16 mouse cellular contexts compared by ENCODE assay signal in genomic region chr14:66473251-66473550, GRCm38 (mm10).
DNase-seq lines count a peak whose midpoint lies in the region; ATAC-seq lines count a peak whose summit lies in the region.
"Had no signal": no experiment of that assay in that cellular context is flagged by ENCODE, and none has a peak within 500 bp of the region (broad histone marks: within the 10 kb centered on the region; RNA-seq: fewer than 3 reads in every experiment).

No protein-coding gene starts in this region.

- 39% methylated on average over 1 of the region's 1 CpGs for WGBS in neural tube, embryonic 11.5 days
- WGBS in neural tube, embryonic 15.5 days = 24% methylated on average over 1 of the region's 1 CpGs
- 43% methylated on average over 1 of the region's 1 CpGs for WGBS in hindbrain, embryonic 10.5 days
- 25% methylated on average over 1 of the region's 1 CpGs for WGBS in midbrain, embryonic 11.5 days
- WGBS in stomach, embryonic 16.5 days = 8% methylated on average over 1 of the region's 1 CpGs

- no peak overlapping the region for H3K9ac ChIP-seq in neural tube, embryonic 11.5 days (ENCODE audit: low read length)
- H3K9ac ChIP-seq in neural tube, embryonic 15.5 days (replicated peaks) = no peak overlapping the region
- no peak overlapping the region for H3K9ac ChIP-seq in midbrain, embryonic 11.5 days (ENCODE audit: low read length)
- H3K9ac ChIP-seq in stomach, embryonic 16.5 days (ENCODE audit: low read length) = no peak overlapping the region
- H3K9ac ChIP-seq: heart, embryonic 13.5 days; hindbrain, embryonic 15.5 days; liver, postnatal 0 days had no signal

- H3K4me3 ChIP-seq in neural tube, embryonic 11.5 days (ENCODE audit: low read depth, low read length) = no peak overlapping the region
- no peak overlapping the region for H3K4me3 ChIP-seq in neural tube, embryonic 15.5 days (replicated peaks)
- no peak overlapping the region for H3K4me3 ChIP-seq in hindbrain, embryonic 10.5 days
- no peak overlapping the region for H3K4me3 ChIP-seq in midbrain, embryonic 11.5 days (ENCODE audit: low read depth, low read length)
- no peak overlapping the region for H3K4me3 ChIP-seq in stomach, embryonic 16.5 days (replicated peaks; ENCODE audit: low read length)
- H3K4me3 ChIP-seq: heart, embryonic 13.5 days; hindbrain, embryonic 15.5 days had no signal

- no peaks in the 10 kb centered on the region for H3K36me3 ChIP-seq in neural tube, embryonic 11.5 days (ENCODE audit: control insufficient read depth, insufficient read depth, low read length)
- no peaks in the 10 kb centered on the region for H3K36me3 ChIP-seq in neural tube, embryonic 15.5 days
- H3K36me3 ChIP-seq in hindbrain, embryonic 10.5 days = no peaks in the 10 kb centered on the region
- no peaks in the 10 kb centered on the region for H3K36me3 ChIP-seq in midbrain, embryonic 11.5 days (ENCODE audit: control insufficient read depth, insufficient read depth, low read length)
- no peaks in the 10 kb centered on the region for H3K36me3 ChIP-seq in stomach, embryonic 16.5 days (ENCODE audit: control insufficient read depth, insufficient read depth, low read length)
- H3K36me3 ChIP-seq: heart, embryonic 13.5 days; hindbrain, embryonic 15.5 days had no signal

- no peaks in the 10 kb centered on the region for H3K9me3 ChIP-seq in neural tube, embryonic 11.5 days (ENCODE audit: control insufficient read depth, low read length)
- H3K9me3 ChIP-seq in neural tube, embryonic 15.5 days (replicated peaks) = no peaks in the 10 kb centered on the region
- H3K9me3 ChIP-seq in hindbrain, embryonic 10.5 days = peaks cover 5% of the 10 kb centered on the region; the same call in 1 of the 2 replicates
- H3K9me3 ChIP-seq in midbrain, embryonic 11.5 days (ENCODE audit: control insufficient read depth, low read length) = no peaks in the 10 kb centered on the region
- H3K9me3 ChIP-seq in stomach, embryonic 16.5 days (replicated peaks; ENCODE audit: control insufficient read depth, low read length) = no peaks in the 10 kb centered on the region
- H3K9me3 ChIP-seq: heart, embryonic 13.5 days; hindbrain, embryonic 15.5 days had no signal

- DNase-seq in neural tube, embryonic 11.5 days (ENCODE audit: low spot score) = peak; percentile 15
- DNase-seq in hindbrain, embryonic 10.5 days (ENCODE audit: low spot score) = peak; percentile 20
- peak; percentile 89 for DNase-seq in midbrain, embryonic 11.5 days (ENCODE audit: low spot score, missing footprints)
- DNase-seq in cerebellum, postnatal 36 days = no peak
- no peak for DNase-seq in cerebellum, postnatal 4 days (ENCODE audit: low spot score in 2 of 2)
- no peak for DNase-seq in adrenal gland, adult 18-20 months (ENCODE audit: low spot score in 2 of 2)
- DNase-seq: cerebellum, adult 9-10 months; gastrocnemius, postnatal 25 days; left cerebral cortex, postnatal 4 days; liver, postnatal 0 days; lung, postnatal 36 days; thymus, postnatal 36 days had no signal

- no peaks in the 10 kb centered on the region for H3K27me3 ChIP-seq in neural tube, embryonic 11.5 days (ENCODE audit: control insufficient read depth, insufficient read depth, low read length)
- H3K27me3 ChIP-seq in neural tube, embryonic 15.5 days (replicated peaks) = no peaks in the 10 kb centered on the region
- no peaks in the 10 kb centered on the region for H3K27me3 ChIP-seq in hindbrain, embryonic 10.5 days (ENCODE audit: insufficient read depth, poor library complexity, severe bottlenecking)
- no peaks in the 10 kb centered on the region for H3K27me3 ChIP-seq in midbrain, embryonic 11.5 days (ENCODE audit: control insufficient read depth, insufficient read depth, low read length)
- H3K27me3 ChIP-seq in stomach, embryonic 16.5 days (ENCODE audit: control insufficient read depth, insufficient read depth, low read length) = no peaks in the 10 kb centered on the region
- H3K27me3 ChIP-seq: heart, embryonic 13.5 days; hindbrain, embryonic 15.5 days had no signal

- no peak overlapping the region for H3K27ac ChIP-seq in neural tube, embryonic 11.5 days (ENCODE audit: low read depth, low read length)
- no peak overlapping the region for H3K27ac ChIP-seq in neural tube, embryonic 15.5 days (replicated peaks)
- H3K27ac ChIP-seq in hindbrain, embryonic 10.5 days = peak overlapping the region; percentile 81
- peak overlapping the region; percentile 26; the same call in 1 of the 2 replicates for H3K27ac ChIP-seq in midbrain, embryonic 11.5 days (ENCODE audit: low read depth, low read length)
- H3K27ac ChIP-seq in stomach, embryonic 16.5 days (ENCODE audit: low read length) = peak overlapping the region; percentile 22
- H3K27ac ChIP-seq: heart, embryonic 13.5 days; hindbrain, embryonic 15.5 days had no signal

- H3K4me1 ChIP-seq in neural tube, embryonic 11.5 days (ENCODE audit: control insufficient read depth, insufficient read depth, low read length) = no peaks in the 10 kb centered on the region
- H3K4me1 ChIP-seq in neural tube, embryonic 15.5 days = peaks cover 4% of the 10 kb centered on the region; the same call in 1 of the 2 replicates
- peaks cover 14% of the 10 kb centered on the region for H3K4me1 ChIP-seq in hindbrain, embryonic 10.5 days (replicated peaks)
- H3K4me1 ChIP-seq in midbrain, embryonic 11.5 days (ENCODE audit: control insufficient read depth, insufficient read depth, low read length) = peaks cover 8% of the 10 kb centered on the region
- 0 out of 2 replicates have a peak, but pooled peaks cover 6% of the 10 kb centered on the region for H3K4me1 ChIP-seq in stomach, embryonic 16.5 days (ENCODE audit: control insufficient read depth, insufficient read depth, low read length)

- ATAC-seq in neural tube, embryonic 11.5 days (ENCODE audit: insufficient read depth, low FRiP score, low TSS enrichment) = no peak
- no peak for ATAC-seq in neural tube, embryonic 15.5 days (ENCODE audit: low FRiP score)
- ATAC-seq in midbrain, embryonic 11.5 days (ENCODE audit: low FRiP score) = no peak
- peak; percentile 50 for ATAC-seq in stomach, embryonic 16.5 days (ENCODE audit: insufficient read depth, low FRiP score)
- ATAC-seq: liver, postnatal 0 days had no signal

- no peak overlapping the region for H3K4me2 ChIP-seq in neural tube, embryonic 11.5 days (ENCODE audit: low read depth)
- no peak overlapping the region for H3K4me2 ChIP-seq in neural tube, embryonic 15.5 days
- H3K4me2 ChIP-seq in midbrain, embryonic 11.5 days = no peak overlapping the region
- no peak overlapping the region for H3K4me2 ChIP-seq in stomach, embryonic 16.5 days (ENCODE audit: low read depth, low read length)
- H3K4me2 ChIP-seq: heart, embryonic 13.5 days; hindbrain, embryonic 15.5 days had no signal

Comparison
In these comparisons a context has a peak if more than half of its experiments do, and no peak if none do; other contexts are left out.
1. DNase-seq: peak in neural tube, embryonic 11.5 days (single experiment), hindbrain, embryonic 10.5 days (single experiment) and midbrain, embryonic 11.5 days (single experiment); none in cerebellum, postnatal 36 days (0 of 2), cerebellum, postnatal 4 days (0 of 2) and adrenal gland, adult 18-20 months (0 of 2).
2. H3K27ac ChIP-seq: peak in hindbrain, embryonic 10.5 days (single experiment), midbrain, embryonic 11.5 days (single experiment) and stomach, embryonic 16.5 days (single experiment); none in neural tube, embryonic 11.5 days (single experiment) and neural tube, embryonic 15.5 days (single experiment).